Mouse (Mus musculus): ENCODE results near the gene Olfr1019. TPM values are rescaled to one million over a fixed set of nuclear protein-coding genes. Genes with fewer than 3 reads are reported as not detected.

Gene Olfr1019
- not detected for total RNA-seq (2021)

DNA sequence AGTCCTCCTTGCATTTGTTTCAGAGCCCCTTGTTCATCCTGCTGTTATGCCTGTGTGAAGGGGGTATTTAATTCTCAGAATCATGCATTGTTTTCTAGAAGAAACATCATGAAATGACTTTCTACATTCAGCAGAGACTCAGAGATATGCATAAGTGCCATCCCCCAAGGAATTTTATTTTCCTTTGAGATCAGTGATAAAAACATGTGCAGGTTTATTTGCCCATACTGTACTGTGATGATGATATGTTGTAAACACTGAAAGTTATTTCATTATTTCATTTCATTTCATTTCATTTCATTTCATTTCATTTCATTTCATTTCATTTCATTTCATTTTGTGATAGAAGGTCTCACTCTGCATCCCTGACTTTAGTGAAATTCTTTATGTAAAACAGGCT is at the start of gene Olfr1019:
TSS of gene Olfr1019 (minus strand) at position 101 of the 400 bp plus-strand sequence.
- intact Hi-C loops (cut with DNase I): no loop called here
- DNase-seq (ENCODE audit: extremely low spot score in 1 of 2, low spot score in 2 of 2): no peak

DNA sequence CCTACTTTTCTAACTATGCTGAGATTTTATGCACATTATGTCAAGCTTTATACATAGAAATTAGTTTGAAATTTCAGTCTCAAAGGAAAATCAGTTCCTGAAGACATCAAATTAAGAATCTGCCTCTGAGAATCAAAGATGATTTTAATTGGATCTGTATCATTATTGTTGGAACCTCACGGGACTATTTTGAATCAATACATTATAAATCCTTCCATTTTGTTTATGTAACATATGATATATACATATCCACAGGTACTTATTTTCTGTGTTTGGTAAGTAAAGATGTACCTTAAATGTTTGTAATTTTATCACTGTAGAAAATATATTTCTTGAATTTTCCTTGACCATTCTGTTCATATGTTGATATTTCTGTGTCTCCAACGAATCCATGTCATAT is 40.1 kb upstream of the Olfr1019 start, which contains the start of gene Olfr1023:
TSS of gene Olfr1023 (plus strand) at position 301 of the 400 bp plus-strand sequence.
- DNase-seq (ENCODE audit: extremely low spot score in 1 of 2, low spot score in 2 of 2): no peak
- intact Hi-C loops (cut with DNase I): no loop called here

DNA sequence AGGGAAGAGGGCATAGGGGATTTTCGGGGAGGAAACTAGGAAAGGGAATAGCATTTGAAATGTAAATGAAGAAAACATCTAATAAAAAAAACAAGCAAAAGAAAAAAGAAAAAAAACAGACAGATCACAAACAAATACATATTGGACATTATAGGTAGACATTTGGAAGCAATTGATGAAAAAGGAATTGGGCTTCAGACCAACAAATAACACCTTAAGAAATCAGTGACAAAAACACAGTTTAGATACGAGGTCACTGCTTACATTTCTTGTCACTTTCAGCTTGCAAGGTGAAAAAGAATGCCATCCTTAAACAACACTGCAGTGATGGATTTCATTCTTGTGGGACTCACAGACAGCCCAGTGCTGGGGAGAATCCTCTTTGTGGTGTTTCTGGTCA is 23.0 kb upstream of the Olfr1019 start, which contains the start of gene Olfr1022:
TSS of gene Olfr1022 (plus strand) at position 301 of the 400 bp plus-strand sequence.
- no peak for DNase-seq (ENCODE audit: extremely low spot score in 1 of 2, low spot score in 2 of 2)
- intact Hi-C loops (cut with DNase I): no loop called here

DNA sequence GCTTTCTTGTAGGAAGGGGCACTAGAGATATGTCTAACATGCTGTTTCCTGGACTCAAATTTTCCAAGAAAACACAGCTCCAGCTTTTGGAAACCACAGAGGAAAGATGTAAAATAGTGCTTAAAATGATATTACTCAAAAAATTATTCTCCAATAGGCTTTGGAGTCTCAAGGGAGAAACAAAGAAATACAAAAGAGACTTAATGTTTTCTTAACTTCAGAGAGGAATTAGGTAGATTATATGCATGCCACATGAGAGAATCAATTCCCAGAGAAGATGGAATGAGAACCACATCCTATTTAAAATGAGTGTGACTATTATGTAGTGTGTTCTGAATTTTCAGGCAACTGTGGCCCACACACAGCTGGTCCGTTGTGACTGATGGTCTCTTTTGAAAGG is 1.4 kb upstream of the Olfr1019 start, which contains the start of gene Olfr1020:
TSS of gene Olfr1020 (plus strand) at position 301 of the 400 bp plus-strand sequence.
- intact Hi-C loops (cut with DNase I): no loop called here
- no peak for DNase-seq (ENCODE audit: extremely low spot score in 1 of 2, low spot score in 2 of 2)

DNA sequence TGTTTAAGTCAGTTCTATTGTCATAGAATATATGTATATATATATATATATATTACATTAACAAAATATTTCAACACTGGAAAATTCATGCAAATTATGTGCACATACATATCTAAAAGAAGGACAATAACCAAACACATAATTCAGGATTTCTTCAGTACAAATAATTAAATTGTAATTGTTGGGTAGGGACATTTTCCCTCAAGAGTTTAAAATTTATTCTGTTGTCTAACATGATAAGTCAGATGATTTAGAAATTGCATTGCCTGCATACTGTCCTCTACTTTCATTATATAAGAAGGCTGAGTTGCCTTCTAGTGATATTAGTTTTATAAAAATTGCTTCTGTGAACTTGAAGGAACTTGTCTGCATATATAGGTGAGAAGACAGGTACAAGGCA is 27.1 kb downstream of the Olfr1019 start, which contains the start of gene Olfr1018:
TSS of gene Olfr1018 (plus strand) at position 301 of the 400 bp plus-strand sequence.
- intact Hi-C loops (cut with DNase I): no loop called here
- DNase-seq (ENCODE audit: extremely low spot score in 1 of 2, low spot score in 2 of 2): no peak

DNA sequence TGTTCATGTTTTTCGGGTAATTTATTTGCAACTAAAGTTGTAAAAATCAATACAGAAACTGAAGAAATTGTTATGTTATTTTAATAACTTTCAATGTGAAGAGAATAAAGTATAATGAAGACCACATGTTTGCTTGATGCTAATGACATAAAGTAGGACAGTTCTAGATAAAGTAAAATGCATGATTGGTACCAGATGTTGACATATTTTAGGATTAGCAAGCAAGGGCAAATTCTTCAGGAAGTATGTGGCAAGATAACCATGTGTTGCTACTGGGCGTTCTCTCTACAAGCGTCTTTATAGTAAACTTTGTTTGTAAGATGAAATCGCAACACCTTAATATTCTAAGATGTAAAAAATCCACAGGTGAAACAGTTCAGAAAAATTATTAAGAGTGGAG is 40.8 kb downstream of the Olfr1019 start:
- DNase-seq (ENCODE audit: extremely low spot score in 1 of 2, low spot score in 2 of 2): no peak
- intact Hi-C loops (cut with DNase I): no loop called here

DNA sequence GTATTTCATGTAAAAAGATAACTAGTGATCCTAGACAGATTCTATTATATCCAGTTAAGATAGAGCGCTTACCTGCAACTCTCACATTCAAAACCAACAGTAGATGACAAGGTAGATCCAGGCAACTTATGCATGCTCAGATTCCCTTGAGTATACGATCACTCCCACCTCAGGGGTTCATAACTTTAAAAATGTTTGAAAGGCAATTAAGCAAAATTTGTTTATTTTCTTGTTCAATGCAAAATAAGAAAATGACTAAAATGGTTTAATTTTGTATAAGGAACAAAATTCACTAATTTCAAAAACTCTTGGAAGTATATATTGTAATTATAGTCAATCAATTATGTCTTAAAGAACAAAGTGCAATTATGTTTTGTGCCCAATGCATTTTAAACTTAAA is 42.8 kb downstream of the Olfr1019 start, which contains the start of gene Olfr1016:
TSS of gene Olfr1016 (minus strand) at position 101 of the 400 bp plus-strand sequence.
- no peak for DNase-seq (ENCODE audit: extremely low spot score in 1 of 2, low spot score in 2 of 2)
- intact Hi-C loops (cut with DNase I): no loop called here

DNA sequence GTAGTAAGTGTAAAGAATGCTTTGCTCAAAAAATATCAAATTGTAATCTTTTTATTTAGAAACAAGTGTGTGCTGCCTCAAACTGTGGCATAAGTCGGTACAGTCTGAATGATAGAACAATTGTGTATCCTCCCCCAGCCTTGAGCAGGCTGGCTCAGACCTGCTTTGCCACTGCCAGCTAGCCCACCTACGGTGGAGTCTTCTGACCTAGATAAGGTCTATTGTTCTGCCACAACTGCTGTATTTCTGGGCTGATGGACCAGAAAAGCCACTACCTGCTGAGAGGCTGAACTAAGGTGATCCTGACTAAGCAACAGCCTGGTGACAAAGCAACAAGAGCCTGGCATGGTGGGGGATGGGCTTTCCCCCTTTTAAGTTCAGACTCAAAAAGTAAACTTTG is 53.0 kb downstream of the Olfr1019 start:
- intact Hi-C loops (cut with DNase I): no loop called here
- DNase-seq (ENCODE audit: extremely low spot score in 1 of 2, low spot score in 2 of 2): no peak

Other genes with a start within 250 kb of the Olfr1019 start
- not detected for gene Olfr1000, start 233.6 kb downstream of the Olfr1019 start, total RNA-seq (2021)
- not detected for gene Olfr1002, start 194.8 kb downstream of the Olfr1019 start, total RNA-seq (2021)
- gene Olfr154, start 181.0 kb downstream of the Olfr1019 start, total RNA-seq (2021): not detected
- gene Olfr1006, start 166.7 kb downstream of the Olfr1019 start, total RNA-seq (2021): not detected
- gene Olfr1008, start 156.1 kb downstream of the Olfr1019 start, total RNA-seq (2021): not detected
- gene Olfr1009, start 130.1 kb downstream of the Olfr1019 start, total RNA-seq (2021): not detected
- gene Olfr1012, start 82.7 kb downstream of the Olfr1019 start, total RNA-seq (2021): not detected
- not detected for gene Olfr1013, start 78.4 kb downstream of the Olfr1019 start, total RNA-seq (2021)
- gene Olfr1014, start 72.8 kb downstream of the Olfr1019 start, total RNA-seq (2021): not detected
- not detected for gene Olfr1015, start 63.5 kb downstream of the Olfr1019 start, total RNA-seq (2021)
- not detected for gene Olfr1016, start 42.9 kb downstream of the Olfr1019 start, total RNA-seq (2021)
- gene Olfr1018, start 27.0 kb downstream of the Olfr1019 start, total RNA-seq (2021): not detected
- gene Olfr1020, start 1.5 kb upstream of the Olfr1019 start, total RNA-seq (2021): not detected
- gene Olfr1022, start 23.1 kb upstream of the Olfr1019 start, total RNA-seq (2021): not detected
- gene Olfr1023, start 40.2 kb upstream of the Olfr1019 start, total RNA-seq (2021): not detected
- gene Olfr1024, start 59.6 kb upstream of the Olfr1019 start, total RNA-seq (2021): not detected
- not detected for gene Olfr1025-ps1, start 69.7 kb upstream of the Olfr1019 start, total RNA-seq (2021)
- gene Olfr1026, start 76.1 kb upstream of the Olfr1019 start, total RNA-seq (2021): not detected
- not detected for gene Olfr1028, start 105.0 kb upstream of the Olfr1019 start, total RNA-seq (2021)
- not detected for gene Olfr1029, start 128.4 kb upstream of the Olfr1019 start, total RNA-seq (2021)
- gene Olfr1030, start 133.8 kb upstream of the Olfr1019 start, total RNA-seq (2021): not detected
- not detected for gene Olfr1031, start 144.8 kb upstream of the Olfr1019 start, total RNA-seq (2021)
- not detected for gene Olfr1032, start 160.1 kb upstream of the Olfr1019 start, total RNA-seq (2021)
- gene Olfr1033, start 175.2 kb upstream of the Olfr1019 start, total RNA-seq (2021): not detected
- not detected for gene Olfr1034, start 200.4 kb upstream of the Olfr1019 start, total RNA-seq (2021)
- not detected for gene Olfr1036, start 228.5 kb upstream of the Olfr1019 start, total RNA-seq (2021)
- gene Olfr1037, start 241.9 kb upstream of the Olfr1019 start, total RNA-seq (2021): not detected

Data from left cerebral cortex, postnatal 10 days (tissue).